24 mouse cellular contexts compared by ENCODE assay signal in genomic region chr11:7158196-7158595, GRCm38 (mm10). TPM values are rescaled to one million over a fixed set of nuclear protein-coding genes. Genes with fewer than 3 reads are reported as not detected.
"Had no signal": no experiment of that assay in that cellular context is flagged by ENCODE, and none has a peak within 500 bp of the region (broad histone marks: within the 10 kb centered on the region; RNA-seq: fewer than 3 reads in every experiment).

No protein-coding gene starts in this region.

- H3K4me3 ChIP-seq: midbrain, embryonic 10.5 days; midbrain, embryonic 12.5 days; myocyte; neural tube, embryonic 13.5 days; neural tube, embryonic 15.5 days; stomach, embryonic 15.5 days had no signal

- H3K27ac ChIP-seq: midbrain, embryonic 10.5 days; midbrain, embryonic 12.5 days; neural tube, embryonic 13.5 days; neural tube, embryonic 15.5 days; stomach, embryonic 15.5 days; stomach, postnatal 0 days had no signal

- H3K4me2 ChIP-seq: lung, embryonic 14.5 days; midbrain, embryonic 12.5 days; neural tube, embryonic 13.5 days; neural tube, embryonic 15.5 days; stomach, embryonic 15.5 days had no signal

- ATAC-seq: midbrain, embryonic 16.5 days had no signal

- DNase-seq: lung, adult 18-20 months; lung, embryonic 14.5 days; lung, postnatal 10 days; lung, postnatal 4 days; midbrain, embryonic 14.5 days; retina, postnatal 1 day; right cerebral cortex, adult 18-20 months; right cerebral cortex, postnatal 25 days; right cerebral cortex, postnatal 4 days; thymus, adult 2 months; thymus, postnatal 25 days; thymus, postnatal 4 days had no signal

- H3K27me3 ChIP-seq: midbrain, embryonic 12.5 days; neural tube, embryonic 13.5 days; neural tube, embryonic 15.5 days; stomach, embryonic 15.5 days had no signal

- H3K9ac ChIP-seq: lung, embryonic 14.5 days; midbrain, embryonic 12.5 days; neural tube, embryonic 13.5 days; neural tube, embryonic 15.5 days; stomach, embryonic 15.5 days had no signal

- H3K36me3 ChIP-seq: midbrain, embryonic 12.5 days; neural tube, embryonic 13.5 days; stomach, embryonic 15.5 days had no signal

- H3K9me3 ChIP-seq: midbrain, embryonic 10.5 days; midbrain, embryonic 12.5 days; neural tube, embryonic 13.5 days; neural tube, embryonic 15.5 days; stomach, embryonic 15.5 days had no signal

RNA-seq across cellular contexts. Expression of gene Gm11985, which starts 30.2 kb away (rescaled TPM):
- polyA plus RNA-seq: lung, embryonic 14.5 days; midbrain, embryonic 10.5 days; midbrain, embryonic 12.5 days; midbrain, embryonic 14.5 days; midbrain, embryonic 16.5 days; myocyte; neural tube, embryonic 11.5 days; neural tube, embryonic 13.5 days; neural tube, embryonic 15.5 days; small intestine, adult 2 months; spleen, adult 2 months; stomach, embryonic 15.5 days; stomach, postnatal 0 days; thymus, adult 2 months; urinary bladder, adult 2 months had no signal

RNA-seq across cellular contexts. Expression of gene Igfbp1, which starts 39.4 kb away (rescaled TPM):
- polyA plus RNA-seq: myocyte; spleen, adult 2 months; urinary bladder, adult 2 months had no signal
